Mouse (Mus musculus): ENCODE measurements around the gene Magi3. TPM values are rescaled to one million over a fixed set of nuclear protein-coding genes. Genes with fewer than 3 reads are reported as not detected.

Gene Magi3
- polyA plus RNA-seq, 1 experiment: 0.92 TPM

GRCm38 (mm10) chr3:103967861-103968691 lies 252.1 kb downstream of the Magi3 start, which contains the start of gene Phtf1:
Gene Phtf1, plus strand, starts transcription at chr3:103968110.
- under 1% methylated on average over 70 of the region's 70 CpGs for WGBS
- peaks cover 5% of the 10 kb centered on the region for H3K36me3 ChIP-seq (ENCODE audit: control insufficient read depth, insufficient read depth, low read length)
- peak within 1 kb of the TSS; percentile 97 for H3K4me3 ChIP-seq (ENCODE audit: extremely low read depth, insufficient read depth, insufficient read length)
- no peaks in the 10 kb centered on the region for H3K27me3 ChIP-seq (ENCODE audit: control insufficient read depth, insufficient read depth, low read length)
- peak; percentile 38 to 78 for DNase-seq (ENCODE audit: low read depth in 1 of 2, low spot score in 2 of 2)
- peak within 1 kb of the TSS; percentile 94 for H3K27ac ChIP-seq (ENCODE audit: insufficient read depth, low read length)
- H3K4me1 ChIP-seq (ENCODE audit: control insufficient read depth, insufficient read depth, insufficient read length): peaks cover 3% of the 10 kb centered on the region; the same call in 1 of the 2 replicates
- TF ChIP-seq POLR2A (IDR thresholded peaks at IDR 0.05; ENCODE audit: low read depth, low read length): peak; percentile 53
- no peak for TF ChIP-seq CTCF (IDR thresholded peaks at IDR 0.05; ENCODE audit: extremely low read depth, insufficient read depth, insufficient read length, insufficient replicate concordance)

GRCm38 (mm10) chr3:103967231-103967630 lies 252.9 kb downstream of the Magi3 start:
- no peak overlapping the region; the same call in 1 of the 2 replicates for H3K4me3 ChIP-seq (ENCODE audit: extremely low read depth, insufficient read depth, insufficient read length)
- no peak overlapping the region for H3K27ac ChIP-seq (ENCODE audit: insufficient read depth, low read length)
- no peaks in the 10 kb centered on the region for H3K27me3 ChIP-seq (ENCODE audit: control insufficient read depth, insufficient read depth, low read length)
- H3K4me1 ChIP-seq (ENCODE audit: control insufficient read depth, insufficient read depth, insufficient read length): peaks cover 3% of the 10 kb centered on the region; the same call in 1 of the 2 replicates
- H3K36me3 ChIP-seq (ENCODE audit: control insufficient read depth, insufficient read depth, low read length): peaks cover 7% of the 10 kb centered on the region
- WGBS: 23% methylated on average over 2 of the region's 2 CpGs
- no peak for TF ChIP-seq POLR2A (IDR thresholded peaks at IDR 0.05; ENCODE audit: low read depth, low read length)
- DNase-seq (ENCODE audit: low read depth in 1 of 2, low spot score in 2 of 2): no peak
